Mouse (Mus musculus) C2C12 (cell line): Measurements from ENCODE around the gene Mrpl16. TPM values are rescaled to one million over a fixed set of nuclear protein-coding genes. Genes with fewer than 3 reads are reported as not detected.

Experiments used
- H3K27me3 ChIP-seq: one replicate; pipeline ENCODE4 v1.6.1; 2011; ENCODE audit not compliant: control insufficient read depth, insufficient read depth, insufficient read length
- H3K36me3 ChIP-seq: one replicate; pipeline ENCODE4 v1.6.1; 2011; ENCODE audit not compliant: control insufficient read depth, insufficient read depth
- H3K4me3 ChIP-seq: one replicate; pipeline ENCODE4 v1.5.1; 2011; ENCODE audit warnings: mild to moderate bottlenecking, control low read depth; ENCODE audit not compliant: poor library complexity, insufficient read depth, severe bottlenecking
- H3K79me2 ChIP-seq: one replicate; pipeline ENCODE4 v1.6.1; 2011; ENCODE audit not compliant: control insufficient read depth, insufficient read depth
- H3K79me3 ChIP-seq: one replicate; pipeline ENCODE4 v1.6.1; 2011; ENCODE audit warnings: low read depth, control low read depth
- H3ac ChIP-seq: one replicate; pipeline ENCODE3; 2011; ENCODE audit warnings: low read depth; ENCODE audit not compliant: control insufficient read depth, insufficient read length
- CEBPB ChIP-seq: IDR thresholded peaks from one replicate; pipeline ENCODE4 v1.6.1; 2011; ENCODE audit warnings: low read depth, mild to moderate bottlenecking, control low read depth, moderate library complexity
- CTCF ChIP-seq: IDR thresholded peaks from one replicate; pipeline ENCODE4 v1.5.1; 2011; ENCODE audit not compliant: control insufficient read depth, insufficient read depth, insufficient read length
- FOSL1 ChIP-seq: IDR thresholded peaks from one replicate; pipeline ENCODE4 v1.8.0; 2011; ENCODE audit warnings: mild to moderate bottlenecking, low read length; ENCODE audit not compliant: poor library complexity, insufficient read depth, severe bottlenecking
- MAX ChIP-seq: IDR thresholded peaks from one replicate; pipeline ENCODE4 v1.6.1; 2011; ENCODE audit warnings: mild to moderate bottlenecking, control low read depth
- MYOD1 ChIP-seq: IDR thresholded peaks from one replicate; pipeline ENCODE4 v1.6.1; 2011; ENCODE audit warnings: low read depth; ENCODE audit not compliant: control insufficient read depth, insufficient read length
- MYOG ChIP-seq: IDR thresholded peaks from one replicate; pipeline ENCODE4 v1.6.1; 2011; ENCODE audit not compliant: control insufficient read depth, insufficient read length; ENCODE audit errors: extremely low read depth
- USF1 ChIP-seq: IDR thresholded peaks from one replicate; pipeline ENCODE4 v1.6.1; 2011; ENCODE audit warnings: low read depth, mild to moderate bottlenecking, control low read depth, moderate library complexity
- polyA plus RNA-seq: library from polyadenylated mRNA; unstranded; fragments of >200 nt; fragmentation: generic; extraction: Trizol; gene quantifications from one replicate; pipeline ENCODE4 v1.2.1, GENCODE M21; 2012; ENCODE audit warnings: missing spikeins

Mrpl16 gene
- polyA plus RNA-seq, 1 experiment: 60.5 TPM

- no peaks in the 10 kb centered on the region for H3K27me3 ChIP-seq
- no peak overlapping the region for H3ac ChIP-seq
- TF ChIP-seq MYOG: no peak
- no peak for TF ChIP-seq MYOD1
- no peak for TF ChIP-seq USF1
- no peak for TF ChIP-seq FOSL1
- no peak for TF ChIP-seq CTCF
- TF ChIP-seq CEBPB: no peak
- TF ChIP-seq MAX: no peak
- peaks cover 7% of the 10 kb centered on the region for H3K79me3 ChIP-seq
- H3K36me3 ChIP-seq: peaks cover 23% of the 10 kb centered on the region
- peaks cover 22% of the 10 kb centered on the region for H3K79me2 ChIP-seq
- H3K4me3 ChIP-seq: no peak overlapping the region
Measured at GRCm38 (mm10) chr19:11769257-11769920, 802 bp upstream of the Mrpl16 start.

- peaks cover 1% of the 10 kb centered on the region for H3K79me2 ChIP-seq
- H3K27me3 ChIP-seq: no peaks in the 10 kb centered on the region
- TF ChIP-seq MYOD1 (no peak), FOSL1 (no peak), MAX (no peak)
- H3K36me3 ChIP-seq: peaks cover 49% of the 10 kb centered on the region
- no peaks in the 10 kb centered on the region for H3K79me3 ChIP-seq
- H3K4me3 ChIP-seq: no peak overlapping the region
- H3ac ChIP-seq: no peak overlapping the region
Measured at GRCm38 (mm10) chr19:11777191-11777865, 7.1 kb downstream of the Mrpl16 start.

- Histone ChIP-seq H3K27me3 (no peaks in the 10 kb centered on the region), H3K4me3 (no peak overlapping the region), H3K79me3 (no peaks in the 10 kb centered on the region), H3ac (no peak overlapping the region), H3K36me3 (peaks cover 7% of the 10 kb centered on the region), H3K79me2 (no peaks in the 10 kb centered on the region)
- TF ChIP-seq FOSL1 (no peak), USF1 (no peak), MAX (no peak), CTCF (no peak), MYOG (no peak), MYOD1 (no peak), CEBPB (no peak)
Measured at GRCm38 (mm10) chr19:11785409-11786154, 15.4 kb downstream of the Mrpl16 start.

GRCm38 (mm10) chr19:11787826-11788225, 17.6 kb downstream of the Mrpl16 start:
- Histone ChIP-seq H3K4me3 (no peak overlapping the region), H3K79me2 (no peaks in the 10 kb centered on the region), H3ac (no peak overlapping the region), H3K36me3 (peaks cover 7% of the 10 kb centered on the region), H3K79me3 (no peaks in the 10 kb centered on the region), H3K27me3 (no peaks in the 10 kb centered on the region)
- TF ChIP-seq CTCF: no peak
- no peak for TF ChIP-seq CEBPB
- no peak for TF ChIP-seq FOSL1
- TF ChIP-seq MYOD1: no peak
- TF ChIP-seq USF1: no peak
- TF ChIP-seq MYOG: no peak

GRCm38 (mm10) chr19:11788876-11789275, 18.7 kb downstream of the Mrpl16 start:
- peaks cover 7% of the 10 kb centered on the region for H3K36me3 ChIP-seq
- no peak overlapping the region for H3K4me3 ChIP-seq
- H3K79me3 ChIP-seq: no peaks in the 10 kb centered on the region
- no peaks in the 10 kb centered on the region for H3K27me3 ChIP-seq
- TF ChIP-seq MYOG: no peak
- no peak for TF ChIP-seq MAX
- TF ChIP-seq MYOD1: no peak
- no peak overlapping the region for H3ac ChIP-seq
- no peaks in the 10 kb centered on the region for H3K79me2 ChIP-seq

- Histone ChIP-seq H3K79me3 (no peaks in the 10 kb centered on the region), H3ac (no peak overlapping the region), H3K4me3 (no peak overlapping the region), H3K36me3 (peaks cover 7% of the 10 kb centered on the region), H3K79me2 (no peaks in the 10 kb centered on the region), H3K27me3 (no peaks in the 10 kb centered on the region)
- TF ChIP-seq CEBPB: no peak
Measured at GRCm38 (mm10) chr19:11791825-11792224, 21.6 kb downstream of the Mrpl16 start.
